Mouse (Mus musculus): ENCODE data around the gene Cyth1.

Cyth1 gene

GRCm38 (mm10) chr11:118202410-118203233 is 45.8 kb downstream of the Cyth1 start:
- in situ Hi-C loops (cut with MboI, MseI): no loop called here

- in situ Hi-C loops (cut with MboI, MseI): no loop called here
Observed at GRCm38 (mm10) chr11:118201833-118202409, 46.5 kb downstream of the Cyth1 start.

- in situ Hi-C loops (cut with MboI, MseI): no loop called here
Observed at GRCm38 (mm10) chr11:118200834-118201830, 47.3 kb downstream of the Cyth1 start.

GRCm38 (mm10) chr11:118198296-118198600 is 50.1 kb downstream of the Cyth1 start:
- in situ Hi-C loops (cut with MboI, MseI): no loop called here

- in situ Hi-C loops (cut with MboI, MseI): no loop called here
Observed at GRCm38 (mm10) chr11:118197508-118198295, 50.7 kb downstream of the Cyth1 start.

- in situ Hi-C loops (cut with MboI, MseI): no loop called here
Observed at GRCm38 (mm10) chr11:118196824-118197388, 51.5 kb downstream of the Cyth1 start.

GRCm38 (mm10) chr11:118193390-118194147 is 54.8 kb downstream of the Cyth1 start:
- in situ Hi-C loops (cut with MboI, MseI): no loop called here

GRCm38 (mm10) chr11:118192973-118193372 is 55.4 kb downstream of the Cyth1 start:
- in situ Hi-C loops (cut with MboI, MseI): no loop called here

GRCm38 (mm10) chr11:118182768-118183167 is 65.6 kb downstream of the Cyth1 start:
- in situ Hi-C loops (cut with MboI, MseI): no loop called here

- in situ Hi-C loops (cut with MboI, MseI): no loop called here
Observed at GRCm38 (mm10) chr11:118182353-118182752, 66.0 kb downstream of the Cyth1 start.

- in situ Hi-C loops (cut with MboI, MseI): no loop called here
Observed at GRCm38 (mm10) chr11:118180199-118180598, 68.2 kb downstream of the Cyth1 start.

GRCm38 (mm10) chr11:118178236-118178635 is 70.2 kb downstream of the Cyth1 start:
- in situ Hi-C loops (cut with MboI, MseI): no loop called here

- in situ Hi-C loops (cut with MboI, MseI): no loop called here
Observed at GRCm38 (mm10) chr11:118174752-118175151, 73.6 kb downstream of the Cyth1 start.

GRCm38 (mm10) chr11:118172768-118173167 is 75.6 kb downstream of the Cyth1 start:
- in situ Hi-C loops (cut with MboI, MseI): no loop called here

- in situ Hi-C loops (cut with MboI, MseI): no loop called here
Observed at GRCm38 (mm10) chr11:118170333-118170732, 78.1 kb downstream of the Cyth1 start.

- in situ Hi-C loops (cut with MboI, MseI): no loop called here
Observed at GRCm38 (mm10) chr11:118168714-118169113, 79.7 kb downstream of the Cyth1 start.

- in situ Hi-C loops (cut with MboI, MseI): no loop called here
Observed at GRCm38 (mm10) chr11:118166626-118167025, 81.8 kb downstream of the Cyth1 start.

GRCm38 (mm10) chr11:118165681-118166080 is 82.7 kb downstream of the Cyth1 start:
- in situ Hi-C loops (cut with MboI, MseI): no loop called here

GRCm38 (mm10) chr11:118164566-118164965 is 83.8 kb downstream of the Cyth1 start:
- in situ Hi-C loops (cut with MboI, MseI): no loop called here

GRCm38 (mm10) chr11:118162245-118162644 is 86.1 kb downstream of the Cyth1 start:
- in situ Hi-C loops (cut with MboI, MseI): no loop called here

All from T-helper 17 cell (primary cell).